Mouse (Mus musculus) bone marrow, adult 2 months (tissue): ENCODE results near the gene Bag6.

Source experiments
- CTCF ChIP-seq: fragments of 200-500 bp; IDR thresholded peaks from 2 replicates; pipeline ENCODE4 v1.5.1; 2011; ENCODE audit warnings: low read length, control low read depth; ENCODE audit not compliant: control insufficient read depth, insufficient read depth
- POLR2A ChIP-seq: fragments of 200-500 bp; IDR thresholded peaks from 2 replicates; pipeline ENCODE4 v1.6.1; 2011; ENCODE audit warnings: low read depth, mild to moderate bottlenecking, control low read depth, low read length, borderline replicate concordance; ENCODE audit not compliant: control insufficient read depth

GRCm38 (mm10) chr17:35127017-35127416 lies 8.0 kb upstream of the Bag6 start:
- no peak for TF ChIP-seq POLR2A
- no peak for TF ChIP-seq CTCF
